Mouse (Mus musculus): ENCODE results near the gene Cacng5. TPM values are rescaled to one million over a fixed set of nuclear protein-coding genes. Genes with fewer than 3 reads are reported as not detected.

Cacng5 gene
- polyA plus RNA-seq, 1 experiment: not detected

- TF ChIP-seq GATA1 (IDR thresholded peaks at IDR 0.05; ENCODE audit: low read length): no peak
Observed at GRCm38 (mm10) chr11:107905364-107905763, 9.5 kb downstream of the Cacng5 start.

GRCm38 (mm10) chr11:107903966-107904605 is 10.8 kb downstream of the Cacng5 start:
- no peak for TF ChIP-seq GATA1 (IDR thresholded peaks at IDR 0.05; ENCODE audit: low read length)

DNA sequence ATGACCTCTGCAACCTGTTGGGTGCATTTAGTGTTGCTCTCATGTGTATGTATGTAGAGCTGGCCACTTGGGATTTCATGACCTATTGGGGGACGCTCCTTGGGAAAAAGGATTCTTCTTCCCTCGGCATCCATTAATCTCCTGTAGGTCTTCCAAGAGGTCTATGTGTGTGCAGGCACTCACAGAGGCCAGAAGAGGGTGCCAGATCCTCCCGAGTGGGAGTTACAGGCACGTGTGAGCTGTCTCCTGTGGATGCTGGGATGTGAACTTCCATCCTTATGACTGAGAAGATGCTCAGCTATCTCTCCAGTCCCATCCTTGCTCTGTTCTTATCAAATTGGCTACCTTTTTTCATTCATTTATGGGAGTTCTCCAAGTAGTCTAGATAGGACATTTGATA is 14.4 kb downstream of the Cacng5 start:
- TF ChIP-seq GATA1 (IDR thresholded peaks at IDR 0.05; ENCODE audit: low read length): no peak

DNA sequence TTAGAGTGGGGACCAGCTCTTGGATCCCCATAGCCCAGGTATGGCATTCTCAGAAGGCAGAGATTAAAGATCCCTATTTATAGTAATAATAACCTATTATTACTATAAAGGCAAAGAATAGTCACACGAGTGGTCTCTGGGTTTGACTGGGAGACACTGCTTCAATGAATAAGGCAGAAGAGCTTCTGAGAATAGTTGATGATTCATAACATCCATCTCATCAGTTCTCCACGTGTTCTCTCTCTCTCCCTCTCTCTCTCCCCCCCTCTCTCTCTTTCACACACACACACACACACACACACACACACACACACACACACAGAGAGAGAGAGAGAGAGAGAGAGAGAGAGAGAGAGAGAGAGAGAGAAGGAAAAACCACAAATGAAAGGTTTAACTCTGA is 16.2 kb downstream of the Cacng5 start:
- TF ChIP-seq GATA1 (IDR thresholded peaks at IDR 0.05; ENCODE audit: low read length): no peak

- no peak for TF ChIP-seq GATA1 (IDR thresholded peaks at IDR 0.05; ENCODE audit: low read length)
Observed at GRCm38 (mm10) chr11:107895635-107896034, 19.2 kb downstream of the Cacng5 start.

- TF ChIP-seq GATA1 (IDR thresholded peaks at IDR 0.05; ENCODE audit: low read length): no peak
Observed at GRCm38 (mm10) chr11:107891377-107891776, 23.5 kb downstream of the Cacng5 start.

- TF ChIP-seq GATA1 (IDR thresholded peaks at IDR 0.05; ENCODE audit: low read length): no peak
Observed at GRCm38 (mm10) chr11:107887342-107887741, 27.5 kb downstream of the Cacng5 start.

DNA sequence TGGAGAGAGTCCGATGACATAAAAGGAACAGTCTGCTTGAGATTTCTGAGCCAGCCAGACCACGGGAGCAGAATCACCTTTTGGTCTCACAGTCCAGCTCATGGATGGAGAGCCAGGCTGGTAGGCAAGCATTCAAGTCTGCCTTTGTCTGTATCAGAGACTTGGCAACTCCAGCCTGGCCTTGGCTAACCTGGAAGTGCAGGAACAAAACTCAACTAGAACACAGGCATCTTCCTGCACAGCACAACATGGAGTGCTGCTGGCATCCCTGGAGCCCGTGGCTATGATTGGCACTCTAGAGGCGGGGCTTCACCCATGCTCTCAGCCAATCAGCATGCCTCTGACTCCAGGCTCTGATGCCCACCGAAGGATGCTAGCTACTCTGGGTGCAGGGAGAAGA is 38.0 kb downstream of the Cacng5 start:
- TF ChIP-seq GATA1 (IDR thresholded peaks at IDR 0.05; ENCODE audit: low read length): no peak

- TF ChIP-seq GATA1 (IDR thresholded peaks at IDR 0.05; ENCODE audit: low read length): no peak
Observed at GRCm38 (mm10) chr11:107875861-107876494, 38.9 kb downstream of the Cacng5 start.

DNA sequence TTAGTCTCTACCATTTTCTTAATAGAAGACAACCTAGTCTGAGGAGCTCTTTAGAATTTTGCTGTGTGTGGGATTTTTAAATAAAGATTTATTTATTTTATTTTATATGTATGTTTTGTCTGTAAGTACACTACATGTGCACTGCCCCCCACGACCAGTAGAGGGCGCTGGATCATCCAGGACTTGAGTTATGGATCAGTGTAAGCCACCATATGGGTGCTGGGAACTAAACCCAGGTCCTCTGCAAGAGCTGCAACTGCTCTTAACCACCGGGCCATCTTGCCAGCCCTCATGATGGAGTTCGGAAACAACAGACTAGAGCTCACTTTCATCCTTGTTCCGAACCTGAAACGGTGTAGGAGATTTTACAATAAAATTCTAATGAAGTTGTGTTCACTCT is 42.1 kb downstream of the Cacng5 start:
- no peak for TF ChIP-seq GATA1 (IDR thresholded peaks at IDR 0.05; ENCODE audit: low read length)

DNA sequence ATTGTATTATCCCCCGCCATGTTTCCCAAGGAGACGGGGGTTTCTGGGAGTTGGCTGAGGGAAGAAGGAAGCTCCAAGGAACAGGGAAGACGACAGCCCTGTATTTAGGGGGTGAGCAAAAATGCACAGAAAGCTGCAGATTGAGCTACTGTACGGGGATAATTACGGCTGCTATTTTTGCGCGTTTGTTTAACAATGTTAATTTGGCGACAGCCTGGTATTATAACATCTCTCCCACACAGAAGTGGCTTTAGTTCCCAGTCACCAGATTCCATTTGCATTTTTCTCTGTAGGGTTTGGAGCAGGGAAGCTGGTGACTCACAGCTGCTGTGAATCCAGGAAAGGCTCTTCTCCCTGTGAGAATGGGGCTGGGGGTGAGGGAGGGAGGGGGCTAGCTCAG is 47.3 kb downstream of the Cacng5 start:
- TF ChIP-seq GATA1 (IDR thresholded peaks at IDR 0.05; ENCODE audit: low read length): no peak

- TF ChIP-seq GATA1 (IDR thresholded peaks at IDR 0.05; ENCODE audit: low read length): no peak
Observed at GRCm38 (mm10) chr11:107865128-107865527, 49.7 kb downstream of the Cacng5 start.

- no peak for TF ChIP-seq GATA1 (IDR thresholded peaks at IDR 0.05; ENCODE audit: low read length)
Observed at GRCm38 (mm10) chr11:107864024-107864423, 50.8 kb downstream of the Cacng5 start.

DNA sequence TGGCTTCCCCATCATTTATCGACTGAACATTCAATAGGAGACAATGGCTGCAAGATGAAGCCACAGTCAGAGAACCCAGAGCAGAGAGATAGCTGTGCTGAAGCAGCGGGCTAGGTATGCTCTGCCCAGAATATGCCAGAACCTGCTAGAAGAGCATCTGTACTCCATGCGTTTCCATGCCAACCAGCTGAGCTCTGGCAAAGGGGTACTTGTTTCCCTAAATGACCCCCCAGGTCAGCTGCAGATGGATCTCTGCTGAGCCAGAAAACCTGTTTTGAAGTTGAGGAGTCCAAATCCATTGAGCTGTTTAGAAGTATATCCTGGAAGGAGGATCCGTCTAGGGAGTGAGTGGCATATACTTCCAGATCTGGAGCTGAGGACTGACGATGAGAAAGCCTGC is 53.1 kb downstream of the Cacng5 start:
- no peak for TF ChIP-seq GATA1 (IDR thresholded peaks at IDR 0.05; ENCODE audit: low read length)

DNA sequence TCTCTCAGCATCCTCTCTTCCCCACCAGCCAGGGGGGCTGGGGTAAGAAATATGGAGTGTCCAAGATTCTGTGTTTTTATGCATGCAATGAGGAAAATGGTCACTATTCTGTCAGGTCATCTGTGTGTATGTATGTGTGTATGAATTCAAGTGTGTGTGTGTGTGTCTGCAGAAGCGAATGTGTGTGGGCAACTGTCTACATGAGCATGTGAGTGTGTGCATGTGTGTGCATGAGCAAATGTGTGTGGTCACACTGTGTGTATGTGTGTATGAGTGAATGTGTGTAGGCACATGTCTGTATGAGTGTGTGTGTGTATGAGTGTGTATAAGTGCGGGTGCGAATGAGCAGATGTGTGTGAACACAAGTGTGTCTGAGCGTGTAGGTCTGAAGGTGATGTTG is 55.0 kb downstream of the Cacng5 start:
- TF ChIP-seq GATA1 (IDR thresholded peaks at IDR 0.05; ENCODE audit: low read length): no peak

DNA sequence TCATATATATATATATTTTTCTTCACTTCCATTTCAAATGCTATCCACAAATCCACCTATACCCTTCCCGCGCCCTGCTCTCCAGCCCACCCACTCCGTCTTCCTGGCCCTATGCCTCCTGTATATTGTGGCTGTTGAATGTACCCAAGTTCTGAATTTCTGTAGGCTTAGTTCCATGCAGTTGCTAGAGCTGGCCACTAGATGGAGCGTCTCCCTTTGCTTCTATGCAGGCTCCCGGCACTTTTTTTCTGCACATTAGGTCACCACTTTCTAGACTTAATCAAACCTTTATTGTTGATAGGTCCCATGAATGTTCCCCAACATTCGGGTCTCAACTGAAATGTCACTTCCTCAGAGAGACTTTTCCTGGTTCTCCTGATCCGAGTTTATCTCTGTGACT is 55.6 kb downstream of the Cacng5 start:
- TF ChIP-seq GATA1 (IDR thresholded peaks at IDR 0.05; ENCODE audit: low read length): no peak

GRCm38 (mm10) chr11:107853088-107853487 is 61.8 kb downstream of the Cacng5 start:
- TF ChIP-seq GATA1 (IDR thresholded peaks at IDR 0.05; ENCODE audit: low read length): no peak
